Mouse (Mus musculus): ENCODE measurements around the gene Vps33b.

Vps33b gene

GRCm38 (mm10) chr7:80267764-80268163 is 1.7 kb upstream of the Vps33b start:
- in situ Hi-C loops (cut with MboI, MseI) = no loop called here

DNA sequence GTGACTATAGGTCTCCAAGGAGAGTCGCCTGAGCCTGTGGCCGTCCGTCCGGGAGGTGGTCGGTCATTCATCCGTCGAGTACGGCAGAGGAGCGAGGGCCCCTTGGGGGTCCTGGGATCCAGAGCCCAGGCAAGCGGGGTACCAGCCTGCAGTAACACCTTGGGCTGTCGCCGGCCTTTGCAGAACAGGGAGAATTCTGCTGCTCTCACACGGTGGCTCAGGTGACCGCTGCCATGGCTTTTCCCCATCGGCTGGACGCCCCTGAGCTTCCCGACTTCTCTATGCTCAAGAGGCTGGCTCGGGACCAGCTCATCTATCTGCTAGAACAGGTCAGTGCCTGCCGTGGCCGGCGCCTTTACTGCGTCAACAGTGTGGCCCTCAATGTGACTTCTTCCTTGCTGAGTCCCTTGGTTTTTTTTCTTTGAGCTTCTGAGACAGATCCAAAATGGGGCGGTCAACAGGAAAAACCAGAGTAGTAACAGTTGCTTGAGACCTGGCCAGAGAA is 354 bp downstream of the Vps33b start:
- in situ Hi-C loops (cut with MboI, MseI) = no loop called here

- in situ Hi-C loops (cut with MboI, MseI) = no loop called here
These were observed 4.0 kb downstream of the Vps33b start for GRCm38 (mm10) chr7:80273456-80273855.

GRCm38 (mm10) chr7:80276374-80276773 is 6.9 kb downstream of the Vps33b start:
- in situ Hi-C loops (cut with MboI, MseI) = no loop called here

- in situ Hi-C loops (cut with MboI, MseI) = no loop called here
These were observed 10.6 kb downstream of the Vps33b start for GRCm38 (mm10) chr7:80280032-80280431.

DNA sequence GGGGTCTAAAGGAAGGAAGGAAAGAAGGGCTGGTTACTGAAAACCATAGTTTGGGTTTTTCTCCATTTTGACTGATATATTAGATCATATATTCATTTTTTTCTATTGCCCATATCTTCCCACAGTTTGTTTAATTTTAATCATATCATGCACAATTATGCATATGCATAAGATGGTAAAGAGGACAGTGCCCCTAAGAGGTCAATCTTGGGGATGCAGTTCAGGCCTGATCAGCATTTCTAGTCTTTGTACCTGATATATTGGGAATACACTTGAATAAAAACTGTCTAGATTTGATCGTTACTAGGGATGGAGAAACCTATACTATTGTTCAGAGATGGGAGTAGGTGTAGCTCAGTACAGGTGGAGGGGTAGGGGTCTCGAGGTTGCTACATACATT is 11.5 kb downstream of the Vps33b start:
- in situ Hi-C loops (cut with MboI, MseI) = no loop called here

- in situ Hi-C loops (cut with MboI, MseI) = no loop called here
These were observed 12.2 kb downstream of the Vps33b start for GRCm38 (mm10) chr7:80281646-80282045.

DNA sequence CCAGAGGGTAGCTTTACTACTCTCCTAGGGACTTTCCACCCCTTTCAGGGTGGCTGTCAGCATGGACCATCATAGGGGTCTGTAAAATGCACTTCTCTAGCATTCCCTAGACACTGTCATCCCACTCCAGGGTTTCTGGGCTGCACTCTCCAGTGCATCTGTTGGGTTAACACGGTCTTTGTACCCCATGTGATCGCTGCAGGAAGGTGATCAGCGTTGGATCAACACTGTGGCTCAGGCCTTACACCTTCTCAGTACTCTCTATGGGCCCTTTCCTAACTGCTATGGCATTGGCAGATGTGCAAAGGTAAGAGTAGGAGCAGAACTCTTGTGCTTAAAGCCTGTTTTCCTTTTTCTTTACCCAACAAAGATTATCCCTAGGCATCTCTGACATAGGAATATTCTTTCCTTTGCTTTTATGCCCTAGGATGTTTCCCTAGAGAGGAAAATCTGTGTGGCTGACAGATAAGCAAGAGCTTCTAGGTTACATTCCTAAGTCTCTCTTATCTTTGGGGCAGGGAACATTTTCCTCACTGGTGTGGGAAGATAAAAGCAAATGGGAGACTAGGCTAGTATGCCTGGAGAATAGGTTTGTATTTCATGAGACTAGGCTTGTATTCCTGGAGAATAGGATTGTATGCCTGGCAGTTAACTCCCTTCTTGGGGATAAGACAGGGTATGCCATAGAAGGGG is 13.9 kb downstream of the Vps33b start:
- in situ Hi-C loops (cut with MboI, MseI) = no loop called here

DNA sequence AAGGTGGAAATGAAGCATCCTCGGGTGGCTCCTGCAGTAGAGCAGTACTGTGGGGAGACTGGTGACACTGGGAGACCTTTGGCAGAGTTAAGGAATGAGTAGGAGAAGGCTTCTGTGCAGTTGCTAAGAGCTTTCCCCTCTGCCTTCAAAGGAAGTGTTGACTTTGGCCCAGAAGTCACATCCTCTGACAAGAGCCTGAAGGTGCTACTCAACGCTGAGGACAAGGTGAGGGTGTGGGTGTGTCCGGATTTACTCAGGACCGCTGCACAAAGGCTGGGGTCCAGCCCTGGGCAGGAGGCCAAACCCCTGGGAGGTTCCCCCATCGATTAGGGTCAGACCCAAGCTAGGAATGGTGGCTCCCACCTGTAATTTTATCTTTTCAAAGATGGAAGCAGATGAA is 14.9 kb downstream of the Vps33b start:
- in situ Hi-C loops (cut with MboI, MseI) = no loop called here

- in situ Hi-C loops (cut with MboI, MseI) = no loop called here
These were observed 16.3 kb downstream of the Vps33b start for GRCm38 (mm10) chr7:80285725-80286124.

- in situ Hi-C loops (cut with MboI, MseI) = no loop called here
These were observed 18.3 kb downstream of the Vps33b start for GRCm38 (mm10) chr7:80287736-80288135.

GRCm38 (mm10) chr7:80294062-80294763 is 24.8 kb downstream of the Vps33b start, which contains the start of gene Prc1:
Gene Prc1 (plus strand): TSS chr7:80294450.
- in situ Hi-C loops (cut with MboI, MseI) = no loop called here

DNA sequence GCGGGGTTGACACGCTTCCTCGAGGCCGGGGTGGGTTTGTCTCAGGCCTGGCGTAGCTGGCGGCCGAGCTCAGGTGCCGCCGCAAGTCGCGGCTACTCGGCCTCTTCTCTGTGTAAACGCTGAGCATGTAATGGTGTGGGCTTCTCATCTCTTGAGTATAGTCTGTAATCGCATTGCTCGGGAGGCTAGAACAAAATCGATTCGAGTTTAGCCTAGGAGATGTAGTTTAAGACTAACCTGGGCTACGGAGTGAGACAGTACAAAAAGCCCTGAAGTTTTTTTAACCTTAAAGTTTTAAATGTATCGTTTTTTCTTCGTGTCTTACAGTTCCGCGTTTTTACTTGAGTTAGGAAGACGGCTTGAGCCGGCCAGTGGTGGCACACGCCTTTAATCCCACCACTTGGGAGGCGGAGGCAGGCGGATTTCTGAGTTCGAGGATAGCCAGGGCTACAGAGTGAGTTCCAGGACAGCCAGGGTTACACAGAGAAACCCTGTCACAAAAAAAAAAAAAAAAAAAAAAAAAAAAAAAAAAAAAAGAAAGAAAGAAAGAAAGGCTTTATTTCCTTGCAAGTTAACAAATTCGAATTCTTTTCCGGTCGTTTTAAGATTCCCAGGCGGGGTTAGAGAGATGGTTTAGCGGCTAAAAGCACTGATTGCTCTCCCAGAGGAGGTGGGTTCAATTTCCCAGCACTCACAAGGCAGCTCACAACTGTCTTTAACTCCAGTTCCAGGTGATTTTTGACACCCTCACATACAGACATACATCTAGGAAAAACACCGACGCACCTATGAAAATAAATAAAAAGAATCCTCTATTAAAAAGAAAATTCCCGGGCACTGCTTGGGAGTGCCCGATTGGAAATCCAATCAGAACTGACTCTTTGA is 25.6 kb downstream of the Vps33b start:
- in situ Hi-C loops (cut with MboI, MseI) = no loop called here

GRCm38 (mm10) chr7:80296462-80296861 is 27.0 kb downstream of the Vps33b start:
- in situ Hi-C loops (cut with MboI, MseI) = no loop called here

DNA sequence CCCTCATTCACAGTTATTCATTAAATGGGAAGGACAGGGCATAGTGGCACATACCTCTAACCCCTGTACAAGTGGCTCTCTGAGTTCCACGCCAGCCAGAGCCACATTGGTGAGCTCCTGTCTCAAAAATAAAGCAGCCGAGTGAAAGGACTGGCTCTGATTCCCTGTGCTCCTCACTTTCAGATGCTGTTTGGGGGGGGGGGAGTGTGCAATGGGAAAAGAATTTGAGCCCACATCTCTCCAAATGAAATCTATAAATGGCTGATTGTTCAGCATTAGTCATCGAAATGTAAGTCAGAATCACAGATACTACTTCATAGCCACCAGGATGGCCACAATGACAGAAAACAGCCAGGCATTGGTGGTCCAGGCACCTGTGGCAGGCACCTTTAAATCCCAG is 27.6 kb downstream of the Vps33b start:
- in situ Hi-C loops (cut with MboI, MseI) = no loop called here

GRCm38 (mm10) chr7:80298754-80299153 is 29.3 kb downstream of the Vps33b start:
- in situ Hi-C loops (cut with MboI, MseI) = no loop called here

DNA sequence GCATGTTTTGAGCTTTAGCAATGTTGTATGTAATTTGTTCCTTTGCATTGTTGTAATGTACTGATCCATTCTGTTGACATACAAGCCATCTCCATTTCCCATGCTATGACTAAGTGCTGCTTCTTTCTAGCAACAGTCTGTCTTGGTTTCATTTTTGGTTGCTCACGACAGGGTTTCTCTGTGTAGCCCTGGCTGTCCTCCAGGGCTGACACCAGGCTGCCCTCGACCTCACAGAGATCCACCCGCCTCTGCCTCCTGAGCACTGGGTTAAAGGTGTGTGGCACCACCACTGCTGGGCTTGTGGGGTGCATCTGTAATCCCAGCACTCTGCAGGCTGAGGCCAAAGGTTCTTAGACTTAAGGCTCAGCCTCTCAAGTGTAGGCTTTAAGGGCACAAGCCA is 30.1 kb downstream of the Vps33b start:
- in situ Hi-C loops (cut with MboI, MseI) = no loop called here

GRCm38 (mm10) chr7:80301522-80301921 is 32.1 kb downstream of the Vps33b start:
- in situ Hi-C loops (cut with MboI, MseI) = no loop called here

- in situ Hi-C loops (cut with MboI, MseI) = no loop called here
These were observed 38.3 kb downstream of the Vps33b start for GRCm38 (mm10) chr7:80307766-80308165.

GRCm38 (mm10) chr7:80310771-80311170 is 41.3 kb downstream of the Vps33b start:
- in situ Hi-C loops (cut with MboI, MseI) = no loop called here

DNA sequence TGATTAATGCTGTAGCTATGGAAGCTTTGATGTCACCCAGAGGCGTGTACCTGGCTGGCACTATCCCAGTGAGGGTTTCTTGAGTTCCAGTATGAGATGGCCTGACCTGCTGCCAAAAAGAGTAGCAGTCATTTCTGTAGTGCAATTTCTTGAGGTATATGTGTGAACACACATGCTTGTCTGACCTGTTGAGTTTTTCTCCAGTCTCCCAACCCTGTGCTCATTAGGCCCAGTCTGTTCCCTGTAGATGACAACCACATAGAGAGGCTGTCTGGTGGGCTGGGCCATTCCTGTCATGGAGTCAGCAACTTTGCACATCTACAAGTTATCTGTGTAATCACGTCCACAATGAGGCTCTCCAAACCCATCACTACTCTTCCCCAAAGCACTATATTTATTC is 46.3 kb downstream of the Vps33b start:
- in situ Hi-C loops (cut with MboI, MseI) = no loop called here

DNA sequence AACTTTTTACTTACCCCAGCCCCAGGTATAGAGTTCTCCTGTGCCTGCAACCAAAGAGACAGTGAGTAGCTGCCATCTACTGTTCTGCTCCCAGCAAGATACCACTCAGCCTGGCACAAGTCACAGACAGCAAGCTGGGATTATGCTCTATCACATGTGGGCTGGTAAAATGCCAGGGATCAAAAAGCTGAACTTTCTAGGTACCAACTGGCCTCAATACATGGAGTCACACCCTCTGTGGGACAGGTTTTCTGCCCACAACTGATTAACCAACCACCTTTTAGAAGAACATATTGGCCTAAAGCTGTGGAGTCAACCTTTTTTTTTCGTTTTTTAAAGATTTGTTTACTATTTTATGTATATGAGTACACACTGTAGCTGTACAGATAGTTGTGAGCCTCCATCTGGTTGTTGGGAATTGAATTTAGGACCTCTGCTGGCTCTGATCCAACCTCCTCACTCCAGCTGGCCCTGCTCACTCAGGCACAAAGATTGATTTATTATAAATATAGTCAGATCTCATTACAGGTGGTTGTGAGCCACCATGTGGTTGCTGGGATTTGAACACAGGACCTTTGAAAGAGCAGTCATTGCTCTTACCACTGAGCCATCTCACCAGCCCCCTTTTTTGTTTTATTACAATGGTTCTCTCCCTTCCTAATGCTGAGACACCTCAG is 48.1 kb downstream of the Vps33b start:
- in situ Hi-C loops (cut with MboI, MseI) = no loop called here
